Mouse (Mus musculus) ES-CJ7 (cell line): ENCODE results near the gene Prm3.

ENCODE experiments used
- DNase-seq: peaks from one replicate; pipeline ENCODE4 v3.0.0; 2011; ENCODE audit warnings: low read depth, low spot score

Gene Prm3

GRCm38 (mm10) chr16:10770531-10771325, 20.0 kb downstream of the Prm3 start:
- DNase-seq, result no peak

GRCm38 (mm10) chr16:10769661-10770060, 21.1 kb downstream of the Prm3 start:
- DNase-seq, result no peak

GRCm38 (mm10) chr16:10768821-10769220, 21.9 kb downstream of the Prm3 start:
- no peak for DNase-seq

GRCm38 (mm10) chr16:10767158-10767557, 23.6 kb downstream of the Prm3 start:
- peak; percentile 77 for DNase-seq

GRCm38 (mm10) chr16:10764323-10764722, 26.4 kb downstream of the Prm3 start:
- no peak for DNase-seq

GRCm38 (mm10) chr16:10763540-10764264, 27.0 kb downstream of the Prm3 start:
- no peak for DNase-seq

- DNase-seq, result no peak
Measured at GRCm38 (mm10) chr16:10762569-10763180, 28.0 kb downstream of the Prm3 start.

- no peak for DNase-seq
Measured at GRCm38 (mm10) chr16:10761182-10761581, 29.5 kb downstream of the Prm3 start.

GRCm38 (mm10) chr16:10756168-10756567, 34.5 kb downstream of the Prm3 start:
- DNase-seq, result no peak

- DNase-seq, result no peak
Measured at GRCm38 (mm10) chr16:10754521-10755296, 36.0 kb downstream of the Prm3 start.

- no peak for DNase-seq
Measured at GRCm38 (mm10) chr16:10749824-10750223, 40.9 kb downstream of the Prm3 start.

GRCm38 (mm10) chr16:10749226-10749625, 41.5 kb downstream of the Prm3 start:
- DNase-seq, result no peak

- DNase-seq, result no peak
Measured at GRCm38 (mm10) chr16:10741082-10741481, 49.6 kb downstream of the Prm3 start.
